Mouse (Mus musculus): ENCODE results near the gene Chid1.
"Not testable (repeated sequence)": the region's sequence is repeated elsewhere in the genome, so short reads cannot be mapped to it uniquely, and the experiment has no call there.

The Chid1 gene

GRCm38 (mm10) chr7:141460391-141461113 lies 79.1 kb downstream of the Chid1 start, which contains the start of gene Cracr2b:
Cracr2b (plus strand) TSS chr7:141461094.
- peak; percentile 90 for DNase-seq

GRCm38 (mm10) chr7:141460001-141460390 lies 79.7 kb downstream of the Chid1 start:
- no peak for DNase-seq

GRCm38 (mm10) chr7:141459301-141459711 lies 80.4 kb downstream of the Chid1 start:
- no peak for DNase-seq

GRCm38 (mm10) chr7:141458661-141459060 lies 81.0 kb downstream of the Chid1 start:
- DNase-seq: no peak

- peak; percentile 83 for DNase-seq
Measured at GRCm38 (mm10) chr7:141457986-141458660, 81.5 kb downstream of the Chid1 start.

- DNase-seq: no peak
Measured at GRCm38 (mm10) chr7:141457236-141457635, 82.4 kb downstream of the Chid1 start.

- DNase-seq: peak; percentile 80
Measured at GRCm38 (mm10) chr7:141456739-141457138, 82.9 kb downstream of the Chid1 start.

GRCm38 (mm10) chr7:141455610-141456314 lies 83.9 kb downstream of the Chid1 start:
- peak; percentile 94 for DNase-seq

- DNase-seq: peak; percentile 99
Measured at GRCm38 (mm10) chr7:141454967-141455551, 84.6 kb downstream of the Chid1 start, which contains the start of gene Pnpla2. Pnpla2 (plus strand) TSS chr7:141455198.

- no peak for DNase-seq
Measured at GRCm38 (mm10) chr7:141453636-141454035, 86.0 kb downstream of the Chid1 start.

GRCm38 (mm10) chr7:141451928-141452327 lies 87.7 kb downstream of the Chid1 start:
- no peak for DNase-seq

- peak; percentile 95 for DNase-seq
Measured at GRCm38 (mm10) chr7:141447110-141447991, 92.3 kb downstream of the Chid1 start, which contains the start of gene Rplp2. Rplp2 (plus strand) TSS chr7:141447370.

GRCm38 (mm10) chr7:141446374-141446773 lies 93.3 kb downstream of the Chid1 start:
- DNase-seq: not testable (repeated sequence)

- DNase-seq: peak; percentile 77
Measured at GRCm38 (mm10) chr7:141443828-141444237, 95.8 kb downstream of the Chid1 start, which contains the start of gene Pidd1. Pidd1 (minus strand) TSS chr7:141444025.

Measured in lung, postnatal 36 days (tissue).